Mouse (Mus musculus) macrophage (primary cell): ENCODE measurements around the gene Gtf2h3. TPM values are rescaled to one million over a fixed set of nuclear protein-coding genes. Genes with fewer than 3 reads are reported as not detected.

Source experiments
- H3K27ac ChIP-seq: fragments of 350-480 bp; formaldehyde crosslinking; 2 replicates; pipeline ENCODE4 v1.9.0; 2021
- H3K36me3 ChIP-seq: fragments of 350-480 bp; formaldehyde crosslinking; 2 replicates; pipeline ENCODE4 v1.9.0; 2021; ENCODE audit errors: inconsistent target
- H3K4me3 ChIP-seq: fragments of 350-480 bp; formaldehyde crosslinking; 2 replicates; pipeline ENCODE4 v1.9.0; 2021; ENCODE audit errors: inconsistent target
- H3K79me2 ChIP-seq: fragments of 350-480 bp; formaldehyde crosslinking; 2 replicates; pipeline ENCODE4 v1.9.0; 2021; ENCODE audit errors: inconsistent target
- WGBS: methylation state at CpG from one replicate; pipeline ENCODE4 v1.1.7; 2026; ENCODE audit warnings: inconsistent platforms; ENCODE audit not compliant: missing documents; 5-methylcytosine and 5-hydroxymethylcytosine counted together
- polyA plus RNA-seq: library from polyadenylated mRNA; stranded (reverse); fragments of 250-400 nt; gene quantifications from 3 replicates; pipeline ENCODE4 v1.2.4, GENCODE M21; 2018; ENCODE audit warnings: inconsistent platforms

Gene Gtf2h3
- polyA plus RNA-seq, 1 experiment from 2014 or later, result 10.6 TPM

DNA sequence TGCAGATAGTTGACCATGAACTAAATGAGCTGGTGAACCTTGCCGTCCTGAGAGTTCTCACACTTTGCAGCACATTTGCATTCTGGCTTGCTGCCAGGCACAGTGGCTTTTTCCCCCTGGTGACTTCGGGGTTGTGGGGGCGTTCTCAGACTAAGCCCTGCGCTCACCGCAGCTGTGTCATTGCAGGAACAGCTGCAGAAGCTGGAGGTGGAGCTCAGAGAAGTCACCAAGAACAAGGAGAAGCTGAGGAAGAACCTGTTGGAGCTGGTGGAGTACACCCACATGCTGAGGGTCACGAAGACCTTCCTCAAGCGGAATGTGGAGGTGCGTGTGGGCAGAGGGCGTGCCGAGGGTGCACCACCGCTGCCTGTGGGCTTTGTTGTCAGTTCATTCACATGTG is 58.4 kb downstream of the Gtf2h3 start:
- H3K79me2 ChIP-seq, result no peaks in the 10 kb centered on the region
- H3K36me3 ChIP-seq, result peaks cover 81% of the 10 kb centered on the region
- H3K4me3 ChIP-seq, result no peak overlapping the region
- H3K27ac ChIP-seq, result no peak overlapping the region
- WGBS, result 76% methylated on average over 11 of the region's 11 CpGs

DNA sequence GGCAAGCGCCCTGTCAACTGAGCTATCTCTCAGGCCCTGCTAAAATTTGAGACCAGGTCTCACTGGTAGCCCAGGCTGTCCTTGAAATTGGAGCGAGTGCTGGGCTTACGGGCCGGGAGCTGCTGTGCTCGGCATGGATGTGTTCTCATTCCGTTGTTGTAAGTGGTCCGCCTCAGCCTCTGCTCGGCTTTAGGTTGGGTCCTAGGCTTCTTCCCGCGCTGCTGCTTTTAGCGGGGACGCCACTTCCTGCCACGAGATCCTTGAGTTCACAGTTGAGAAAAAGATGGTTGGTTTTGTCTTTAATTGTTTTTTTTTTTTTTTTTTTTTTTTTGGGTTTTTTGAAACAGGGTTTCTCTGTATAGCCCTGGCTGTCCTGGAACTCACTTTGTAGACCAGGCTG is 58.9 kb downstream of the Gtf2h3 start:
- Histone ChIP-seq H3K4me3 (no peak overlapping the region), H3K79me2 (no peaks in the 10 kb centered on the region), H3K27ac (no peak overlapping the region), H3K36me3 (peaks cover 86% of the 10 kb centered on the region)
- 95% methylated on average over 12 of the region's 13 CpGs for WGBS

Other genes with a start within 250 kb of the Gtf2h3 start
- 42.3 to 77.9 TPM (median 75.7 TPM) in 3 replicates for gene Cdk2ap1, start 216.1 kb upstream of the Gtf2h3 start, polyA plus RNA-seq
- 29.7 to 66.6 TPM (median 32.9 TPM) in 3 replicates for gene Sbno1, start 153.1 kb upstream of the Gtf2h3 start, polyA plus RNA-seq
- 41.0 to 134 TPM (median 67.4 TPM) in 3 replicates for gene Kmt5a, start 139.2 kb upstream of the Gtf2h3 start, polyA plus RNA-seq
- gene Rilpl2, start 100.8 kb upstream of the Gtf2h3 start, polyA plus RNA-seq, result 47.7 to 134 TPM (median 74.0 TPM) in 3 replicates
- gene Snrnp35, start 96.0 kb upstream of the Gtf2h3 start, polyA plus RNA-seq, result 30.6 to 47.7 TPM (median 30.7 TPM) in 3 replicates
- gene Rilpl1, start 47.7 kb upstream of the Gtf2h3 start, polyA plus RNA-seq, result 4.3 to 9.6 TPM (median 7.6 TPM) in 3 replicates
- 260 to 815 TPM (median 355 TPM) in 3 replicates for gene Tmed2, start 38.4 kb upstream of the Gtf2h3 start, polyA plus RNA-seq
- gene Ddx55, start 26.3 kb upstream of the Gtf2h3 start, polyA plus RNA-seq, result 6.2 to 9.1 TPM (median 7.9 TPM) in 3 replicates
- 16.2 to 38.1 TPM (median 19.2 TPM) in 3 replicates for gene Eif2b1, start within 50 bp of the Gtf2h3 start, polyA plus RNA-seq
- 14.2 to 23.3 TPM (median 18.9 TPM) in 3 replicates for gene Atp6v0a2, start 49.4 kb downstream of the Gtf2h3 start, polyA plus RNA-seq
- gene Dnah10, start 145.9 kb downstream of the Gtf2h3 start, polyA plus RNA-seq, result not detected in 3 replicates